Mouse (Mus musculus): ENCODE measurements at regions not wholly inside any gene's neighbourhood (a gene's known extent, or its start where the extent isn't known, plus 50 kb on each side); places are given as distances from the start of the nearest gene placed in this dataset.

- no peak for TF ChIP-seq CTCF (IDR thresholded peaks at IDR 0.05; ENCODE audit: insufficient read depth, low read depth, low read length)
- TF ChIP-seq POLR2A (IDR thresholded peaks at IDR 0.05; ENCODE audit: insufficient read depth, low read depth, low read length): no peak
Observed at GRCm38 (mm10) chr4:131107127-131107857, 163.1 kb downstream of the Matn1 start.
